Mouse (Mus musculus) kidney, postnatal 36 days (tissue): ENCODE measurements at regions not wholly inside any gene's neighbourhood (a gene's known extent, or its start where the extent isn't known, plus 50 kb on each side); places are given as distances from the start of the nearest gene placed in this dataset.
A peak's percentile ranks its signal among the peaks of the same experiment; 100 is the strongest.
"Not testable (repeated sequence)": the region's sequence is repeated elsewhere in the genome, so short reads cannot be mapped to it uniquely, and the experiment has no call there.

Experiments used
- DNase-seq, 2 experiments: peaks; one replicate each; pipeline ENCODE4 v3.0.0; 2021 to 2022; ENCODE audit warnings: mixed read lengths in 2 of 2

DNA sequence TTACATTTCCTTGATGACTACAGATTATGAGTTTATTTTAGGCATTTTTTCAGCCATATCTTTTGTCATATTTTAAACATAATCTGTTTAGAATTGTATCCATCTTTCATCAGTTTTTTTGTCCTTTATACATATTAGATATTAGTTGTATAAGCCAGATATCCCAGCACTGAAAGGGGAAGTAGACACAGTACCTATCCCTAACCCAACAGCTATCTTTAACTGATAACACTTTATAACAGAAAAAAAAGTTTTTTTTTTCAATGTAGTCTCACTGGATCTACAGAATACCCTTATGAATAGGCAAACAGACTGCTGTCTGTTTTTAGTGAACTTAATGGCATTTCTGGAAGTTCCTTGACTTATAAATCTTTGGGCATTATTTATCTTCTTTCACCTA is 1152.1 kb upstream of the Fam98a start:
- no peak for DNase-seq

DNA sequence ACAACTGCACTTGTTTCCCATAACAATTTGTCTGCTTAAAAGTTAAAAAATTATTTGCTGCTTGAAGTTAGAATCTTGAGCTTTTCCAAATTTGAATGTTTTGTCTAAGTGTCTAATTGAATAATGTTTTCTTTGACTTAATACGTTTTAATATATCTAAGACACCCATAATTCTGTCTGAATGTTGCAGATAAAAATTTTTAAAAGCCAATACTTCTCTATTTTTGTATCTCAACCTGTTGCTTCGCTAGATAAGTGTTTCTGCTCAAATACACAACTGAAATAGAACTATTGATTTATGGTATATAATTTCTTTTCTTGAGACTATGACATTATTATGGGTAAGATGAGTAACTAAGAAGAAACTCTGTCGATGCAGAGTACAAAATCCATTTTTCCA is 1144.5 kb upstream of the Fam98a start:
- DNase-seq: no peak

DNA sequence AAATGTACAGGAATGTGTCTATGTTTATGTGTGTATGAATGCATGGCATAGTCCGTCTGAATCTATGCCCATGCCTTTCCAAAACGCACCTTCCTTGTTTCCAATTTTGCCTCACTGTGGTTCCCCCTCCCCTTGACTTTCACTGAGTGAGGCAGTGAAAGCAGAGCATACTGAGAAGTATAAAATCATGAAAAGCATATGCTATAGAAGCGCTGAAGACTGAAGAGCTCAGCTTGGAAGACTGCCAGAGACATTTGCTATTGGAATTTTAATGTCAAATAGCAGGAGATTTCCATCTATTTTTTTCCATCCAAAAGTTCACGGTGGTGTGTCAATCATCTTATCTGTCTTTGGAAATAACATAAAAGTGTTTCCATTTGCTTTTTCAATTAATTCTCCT is 1106.3 kb upstream of the Fam98a start:
- no peak for DNase-seq

DNA sequence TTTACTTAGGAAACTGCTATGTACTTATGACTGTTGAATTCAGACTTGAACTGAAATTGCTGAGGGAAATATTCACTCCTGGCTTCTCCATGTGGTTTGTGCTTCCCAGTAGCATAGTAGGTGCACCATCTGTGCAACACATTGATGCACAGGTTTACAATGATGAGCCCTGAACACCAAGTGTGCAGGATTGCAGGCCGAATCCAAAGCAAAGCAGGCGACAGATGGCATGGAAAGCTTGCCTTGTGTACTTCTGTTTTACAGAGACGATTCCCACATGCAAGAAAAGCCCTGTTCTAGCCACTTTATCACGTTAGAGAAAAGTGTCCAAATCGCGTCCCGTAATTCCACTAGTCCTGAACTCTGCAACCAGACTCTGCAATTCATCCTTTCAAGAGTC is 1074.2 kb upstream of the Fam98a start:
- DNase-seq: no peak

DNA sequence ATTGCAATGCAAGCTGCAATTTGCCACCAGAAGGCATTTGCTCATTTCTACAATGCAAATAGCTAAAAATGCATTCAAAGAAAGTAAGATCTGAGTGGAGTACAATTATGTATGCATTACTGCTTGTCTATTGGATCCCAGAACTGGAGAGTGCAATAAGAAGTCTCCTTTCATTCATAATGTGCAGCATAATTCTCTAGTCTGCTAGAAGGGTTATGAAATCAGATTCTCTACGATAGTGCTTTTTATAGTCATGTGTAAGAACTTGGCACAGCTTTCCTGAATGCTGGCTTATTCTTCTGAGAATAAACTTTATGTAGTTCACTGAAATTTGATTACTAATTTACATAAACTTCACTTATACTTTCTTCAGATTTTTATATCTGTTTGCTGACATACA is 1053.5 kb upstream of the Fam98a start:
- DNase-seq: no peak

DNA sequence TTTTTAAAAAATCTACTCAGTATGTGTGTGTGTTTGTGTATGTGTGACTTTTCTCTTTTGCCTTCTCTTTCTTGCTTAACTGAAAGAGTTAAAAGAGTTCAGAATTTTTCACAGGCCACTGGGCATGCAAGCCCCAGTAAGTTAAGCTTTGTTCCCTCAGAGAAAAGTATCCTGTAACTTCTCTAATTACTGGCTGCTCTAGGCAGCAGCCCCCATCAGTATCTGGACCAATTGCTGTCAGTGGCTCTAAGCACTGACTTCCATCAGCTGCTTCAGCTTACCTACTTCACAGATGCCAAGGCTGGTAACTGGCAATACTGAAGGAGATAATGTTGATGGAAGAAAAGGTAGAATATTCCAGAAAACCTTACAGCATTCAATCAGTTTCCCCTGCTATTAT is 1026.6 kb upstream of the Fam98a start:
- DNase-seq: no peak

DNA sequence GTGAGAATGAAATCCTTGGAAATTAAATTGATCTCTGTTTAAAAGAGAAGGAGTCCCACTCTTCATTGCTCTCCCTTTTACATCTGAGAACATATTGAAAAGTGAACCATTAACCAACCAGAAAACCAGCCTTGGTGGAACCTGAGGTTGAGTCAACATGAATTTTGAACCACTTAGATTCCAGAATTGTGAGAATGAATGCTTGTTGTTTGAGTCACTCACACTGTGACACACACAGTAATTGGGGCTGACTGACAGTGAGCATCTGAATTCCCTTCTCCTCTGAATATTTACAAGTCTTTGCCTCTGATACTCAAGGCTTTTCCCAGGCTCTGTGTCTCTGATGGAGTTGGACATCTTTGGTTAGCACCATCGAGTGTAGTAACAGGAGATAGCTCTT is 1008.0 kb upstream of the Fam98a start:
- DNase-seq: no peak

DNA sequence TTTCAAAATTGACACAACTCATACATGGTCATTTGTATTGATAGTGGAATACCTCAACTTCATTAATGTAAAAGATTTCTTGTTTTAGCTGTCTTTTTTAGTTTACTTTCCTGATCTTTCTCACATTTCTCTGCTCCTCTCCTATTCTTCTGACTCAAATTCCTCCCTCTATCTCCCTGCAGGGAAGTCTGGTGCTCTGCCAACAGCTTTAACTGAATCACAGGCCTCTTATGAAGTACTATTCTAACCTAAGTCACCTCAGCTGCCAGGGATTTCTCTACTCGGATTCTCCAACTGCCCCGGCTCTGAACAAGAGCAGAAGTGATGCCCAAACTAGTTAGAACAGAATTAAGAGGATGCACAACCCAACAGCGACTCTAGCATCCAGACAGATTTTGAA is 993.8 kb upstream of the Fam98a start:
- no peak for DNase-seq

DNA sequence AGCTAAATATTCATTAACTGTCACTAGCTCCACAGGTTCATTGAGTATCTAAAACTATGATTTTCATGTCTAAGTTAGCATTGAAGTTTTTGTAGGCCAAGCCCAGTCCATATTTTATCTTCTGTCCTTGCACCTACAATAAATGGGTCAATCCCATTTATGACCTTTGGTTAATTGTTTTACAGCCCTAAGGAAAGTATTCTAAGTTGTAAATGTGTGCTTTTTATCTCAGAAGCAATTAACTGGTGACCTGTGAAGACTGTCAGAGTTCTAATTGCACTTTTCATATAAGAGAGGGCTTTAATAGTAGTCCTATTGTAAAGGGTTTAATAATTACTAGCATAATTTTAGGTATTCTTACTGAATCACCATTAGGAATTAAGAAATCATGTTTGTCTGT is 984.0 kb upstream of the Fam98a start:
- DNase-seq: no peak

DNA sequence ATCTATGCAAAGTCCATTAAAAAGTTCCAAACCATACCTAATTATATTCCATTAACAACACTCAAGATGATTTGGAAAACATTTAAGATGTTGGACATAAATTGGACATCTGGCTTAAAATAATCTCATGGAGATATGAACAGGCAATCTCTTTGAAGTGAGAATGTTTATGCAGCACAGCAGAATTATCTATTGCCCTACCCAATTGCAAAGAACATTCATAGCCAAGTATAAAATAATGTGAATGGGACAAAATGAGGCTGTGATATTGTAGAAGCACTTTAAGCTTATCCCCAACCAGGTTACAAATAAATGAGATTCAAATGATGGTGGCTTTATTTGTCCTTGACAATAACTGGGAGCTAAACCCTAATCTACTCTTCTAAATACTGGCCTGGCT is 950.0 kb upstream of the Fam98a start:
- no peak for DNase-seq

DNA sequence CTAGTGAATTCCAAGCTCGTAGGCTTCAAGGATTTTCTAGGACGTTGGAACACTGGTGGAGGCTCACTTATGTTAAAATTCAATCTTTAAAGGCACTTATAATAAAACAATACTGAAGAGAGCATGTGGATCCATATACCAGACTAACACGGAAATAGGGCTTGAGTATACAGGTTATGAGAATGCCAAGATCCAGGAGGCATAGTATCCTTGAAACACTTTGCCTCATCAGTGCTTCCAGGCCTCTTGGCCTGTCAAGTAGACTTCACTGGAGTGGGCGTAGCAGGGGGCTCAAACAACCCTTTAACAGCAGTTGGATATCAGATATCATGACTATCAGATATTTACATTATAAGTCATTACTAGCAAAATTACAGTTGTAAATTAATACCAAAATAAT is 948.7 kb upstream of the Fam98a start:
- DNase-seq: no peak

DNA sequence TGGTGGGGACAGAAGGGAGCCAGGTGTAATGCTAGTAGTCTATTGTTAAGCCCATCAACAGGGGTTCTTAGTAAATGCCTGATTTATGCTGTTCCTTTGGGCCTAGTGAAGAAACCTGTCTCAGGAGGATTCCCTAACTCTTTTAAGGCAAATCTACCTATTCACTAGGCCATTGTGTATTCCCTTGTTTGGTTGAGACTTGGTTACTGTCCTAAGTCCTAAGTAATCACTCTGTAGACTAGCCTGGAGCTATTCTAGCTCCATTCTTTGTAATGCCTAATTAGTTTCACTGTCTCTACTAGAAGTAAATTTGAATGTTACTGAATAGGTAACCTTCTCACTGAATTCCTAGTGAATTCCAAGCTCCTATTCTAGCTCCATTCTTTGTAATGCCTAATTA is 948.2 kb upstream of the Fam98a start:
- not testable (repeated sequence) for DNase-seq

DNA sequence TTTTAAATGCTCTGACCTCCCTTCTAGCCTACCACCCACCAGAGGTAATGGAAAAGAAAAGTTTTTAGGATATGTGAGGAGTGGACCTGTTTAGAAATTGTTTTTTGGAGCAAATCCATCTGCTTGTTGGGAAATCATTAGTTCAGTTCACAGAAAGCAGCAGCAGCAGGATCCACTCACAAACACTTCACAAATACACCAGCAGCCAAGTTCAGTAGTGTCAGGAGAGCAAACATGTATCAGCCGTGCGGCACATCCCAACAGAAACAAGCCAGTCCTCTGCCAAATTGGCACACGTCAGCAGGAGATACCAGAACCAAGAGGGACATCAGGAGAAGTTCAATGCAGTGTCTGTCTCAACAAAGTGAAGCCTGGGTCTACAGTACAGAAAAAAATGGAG is 935.6 kb upstream of the Fam98a start:
- no peak for DNase-seq

DNA sequence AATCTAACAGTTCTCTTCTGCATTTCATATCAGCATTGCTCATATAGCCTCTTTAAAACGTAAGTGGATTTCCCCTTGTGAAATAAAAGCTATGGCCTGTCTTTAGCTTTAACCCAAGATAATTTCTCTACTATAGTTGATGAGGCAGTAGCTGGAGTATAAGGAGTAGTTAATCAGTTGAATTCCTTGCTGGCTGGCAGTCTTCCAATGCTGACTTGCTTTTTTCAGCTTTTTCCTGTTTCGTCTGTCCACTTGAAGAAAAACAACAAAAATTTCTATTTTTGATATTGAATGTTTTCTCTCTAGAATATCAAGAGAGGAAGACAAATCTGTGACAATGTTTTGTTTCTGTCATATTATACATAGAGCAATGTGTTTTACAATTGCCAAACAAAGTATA is 932.4 kb upstream of the Fam98a start:
- peak in 1 of 2 experiments; percentile 6 for DNase-seq

DNA sequence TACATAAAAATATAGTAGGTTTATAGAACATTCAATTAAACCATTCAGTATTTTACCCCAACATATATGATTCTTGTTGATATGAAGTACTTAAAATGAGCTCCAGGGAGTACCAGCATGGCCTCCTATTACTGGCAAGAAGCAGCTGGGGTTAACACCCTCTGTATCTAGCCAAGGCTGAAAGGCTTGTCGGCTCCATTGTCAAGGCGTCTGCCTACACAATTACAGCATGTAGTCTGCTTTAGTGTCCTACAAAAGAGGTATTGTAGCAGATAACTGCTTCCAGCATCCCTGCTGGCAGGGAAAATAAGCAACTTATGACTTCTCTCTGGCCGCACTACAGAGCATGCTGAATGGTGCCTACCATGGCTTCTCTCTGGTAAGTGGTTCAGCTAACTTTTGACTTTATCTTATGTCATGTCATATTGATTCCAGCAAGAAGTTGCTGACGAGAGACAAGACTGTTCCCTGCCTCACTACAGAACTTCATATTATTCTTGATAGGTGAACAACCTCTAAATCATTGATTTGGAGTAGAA is 899.6 kb upstream of the Fam98a start:
- DNase-seq: no peak
